Mouse (Mus musculus) hindbrain, embryonic 12.5 days (tissue): ENCODE measurements around the gene Gm42715. TPM values are rescaled to one million over a fixed set of nuclear protein-coding genes. Genes with fewer than 3 reads are reported as not detected.

ENCODE experiments used
- ATAC-seq: fragments of 200-750 bp; cut with Nextera tagmentation; 2 replicates; pipeline ENCODE4 v1.8.0; 2017; ENCODE audit warnings: moderate TSS enrichment; ENCODE audit not compliant: low FRiP score
- H3K27ac ChIP-seq: fragments of 300-500 bp; sonication (generic); 2 replicates; pipeline ENCODE4 v1.5.1; 2016; ENCODE audit warnings: mild to moderate bottlenecking
- H3K27me3 ChIP-seq: fragments of 300-500 bp; sonication (generic); 2 replicates; pipeline ENCODE4 v1.6.1; 2016; ENCODE audit warnings: mild to moderate bottlenecking
- H3K36me3 ChIP-seq: fragments of 300-500 bp; sonication (generic); 2 replicates; pipeline ENCODE4 v1.6.1; 2016; ENCODE audit warnings: mild to moderate bottlenecking
- H3K4me1 ChIP-seq: fragments of 300-500 bp; sonication (generic); 2 replicates; pipeline ENCODE4 v1.6.1; 2016
- H3K4me2 ChIP-seq: fragments of 300-500 bp; sonication (generic); replicated peaks from 2 replicates; pipeline ENCODE4 v1.6.1; 2016; ENCODE audit warnings: mild to moderate bottlenecking
- H3K4me3 ChIP-seq: fragments of 300-500 bp; sonication (generic); 2 replicates; pipeline ENCODE4 v1.5.1; 2016; ENCODE audit warnings: mild to moderate bottlenecking
- H3K9ac ChIP-seq: fragments of 300-500 bp; sonication (generic); 2 replicates; pipeline ENCODE4 v1.6.1; 2016; ENCODE audit warnings: mild to moderate bottlenecking, moderate library complexity
- H3K9me3 ChIP-seq: fragments of 300-500 bp; sonication (generic); replicated peaks from 2 replicates; pipeline ENCODE4 v1.6.1; 2016; ENCODE audit warnings: mild to moderate bottlenecking
- WGBS: fragments of 180-500 bp; shearing (Covaris S2); methylation state at CpG from one replicate; pipeline ENCODE4 v1.1.7; 2016; 5-methylcytosine and 5-hydroxymethylcytosine counted together
- polyA plus RNA-seq: library from polyadenylated mRNA; unstranded; fragments of >200 nt; fragmentation: Nextera tagmentation; extraction: Ambion mirVana; gene quantifications from 2 replicates; pipeline ENCODE4 v1.2.1, GENCODE M21; 2016

Gm42715 gene
- polyA plus RNA-seq, 1 experiment from 2014 or later = 16.9 TPM

- Histone ChIP-seq H3K9me3 (no peaks in the 10 kb centered on the region), H3K27me3 (no peaks in the 10 kb centered on the region), H3K4me3 (peak overlapping the region; percentile 79), H3K9ac (no peak overlapping the region), H3K36me3 (peaks cover 15% of the 10 kb centered on the region), H3K4me2 (peak overlapping the region; percentile 64), H3K4me1 (peaks cover 13% of the 10 kb centered on the region), H3K27ac (peak overlapping the region; percentile 99)
- no peak for ATAC-seq
- WGBS = 42% methylated on average over 8 of the region's 8 CpGs
Measured at GRCm38 (mm10) chr7:127511241-127511640, 8.1 kb upstream of the Gm42715 start.

- WGBS = under 1% methylated on average over 37 of the region's 37 CpGs
- peak within 1 kb of the TSS; percentile 64 for H3K4me2 ChIP-seq
- peak; percentile 98 for ATAC-seq
Measured at GRCm38 (mm10) chr7:127511808-127512230, 7.6 kb upstream of the Gm42715 start, which contains the start of gene Srcap. Srcap (plus strand) TSS chr7:127511983.

GRCm38 (mm10) chr7:127512231-127513015 lies 7.0 kb upstream of the Gm42715 start:
- Histone ChIP-seq H3K4me1 (peaks cover 13% of the 10 kb centered on the region), H3K9me3 (no peaks in the 10 kb centered on the region), H3K4me3 (peak overlapping the region; percentile 79), H3K36me3 (peaks cover 26% of the 10 kb centered on the region), H3K9ac (peak overlapping the region; percentile 88), H3K27ac (peak overlapping the region; percentile 99), H3K27me3 (no peaks in the 10 kb centered on the region), H3K4me2 (peak overlapping the region; percentile 64)
- under 1% methylated on average over 76 of the region's 93 CpGs for WGBS
- ATAC-seq = peak; percentile 89

More at GRCm38 (mm10) chr7:127511808-127512230, 7.6 kb upstream of the Gm42715 start, which contains the start of gene Srcap:
- Histone ChIP-seq H3K9ac (peak within 1 kb of the TSS; percentile 88), H3K27ac (peak within 1 kb of the TSS; percentile 99), H3K4me1 (peaks cover 13% of the 10 kb centered on the region), H3K27me3 (no peaks in the 10 kb centered on the region), H3K9me3 (no peaks in the 10 kb centered on the region), H3K4me3 (peak within 1 kb of the TSS; percentile 79), H3K36me3 (peaks cover 20% of the 10 kb centered on the region)

GRCm38 (mm10) chr7:127513016-127513390 lies 6.4 kb upstream of the Gm42715 start:
- Histone ChIP-seq H3K27me3 (no peaks in the 10 kb centered on the region), H3K4me3 (peak overlapping the region; percentile 79), H3K9ac (peak overlapping the region; percentile 88), H3K9me3 (no peaks in the 10 kb centered on the region), H3K27ac (peak overlapping the region; percentile 99), H3K4me2 (peak overlapping the region; percentile 64), H3K4me1 (peaks cover 13% of the 10 kb centered on the region), H3K36me3 (peaks cover 31% of the 10 kb centered on the region)
- ATAC-seq = no peak
- WGBS = 42% methylated on average over 8 of the region's 8 CpGs

- Histone ChIP-seq H3K9ac (no peak overlapping the region), H3K36me3 (peaks cover 37% of the 10 kb centered on the region), H3K4me2 (peak overlapping the region; percentile 64), H3K4me3 (peak overlapping the region; percentile 79), H3K9me3 (no peaks in the 10 kb centered on the region), H3K27me3 (no peaks in the 10 kb centered on the region), H3K4me1 (peaks cover 13% of the 10 kb centered on the region), H3K27ac (0 out of 2 replicates have a peak overlapping the region, but pooled peaks have one; percentile 23)
- no peak for ATAC-seq
- 91% methylated on average over 3 of the region's 3 CpGs for WGBS
Measured at GRCm38 (mm10) chr7:127513781-127514180, 5.6 kb upstream of the Gm42715 start.

- H3K36me3 ChIP-seq = peaks cover 52% of the 10 kb centered on the region
- no peak overlapping the region for H3K9ac ChIP-seq
- H3K4me2 ChIP-seq = no peak overlapping the region
- H3K9me3 ChIP-seq = no peaks in the 10 kb centered on the region
- no peak overlapping the region for H3K4me3 ChIP-seq
- no peak overlapping the region for H3K27ac ChIP-seq
- no peaks in the 10 kb centered on the region for H3K27me3 ChIP-seq
- no peak for ATAC-seq
- 94% methylated on average over 7 of the region's 7 CpGs for WGBS
- peaks cover 13% of the 10 kb centered on the region for H3K4me1 ChIP-seq
Measured at GRCm38 (mm10) chr7:127515846-127516245, 3.5 kb upstream of the Gm42715 start.

GRCm38 (mm10) chr7:127516344-127516743 lies 3.0 kb upstream of the Gm42715 start:
- 99% methylated on average over 7 of the region's 7 CpGs for WGBS
- ATAC-seq = no peak

GRCm38 (mm10) chr7:127541671-127542070 lies 22.3 kb downstream of the Gm42715 start:
- Histone ChIP-seq H3K36me3 (peaks cover 90% of the 10 kb centered on the region), H3K27me3 (no peaks in the 10 kb centered on the region), H3K4me3 (no peak overlapping the region), H3K4me2 (no peak overlapping the region), H3K4me1 (no peaks in the 10 kb centered on the region), H3K27ac (no peak overlapping the region), H3K9ac (no peak overlapping the region), H3K9me3 (no peaks in the 10 kb centered on the region)
- ATAC-seq = no peak
- WGBS = 99% methylated on average over 3 of the region's 3 CpGs

More at GRCm38 (mm10) chr7:127516344-127516743, 3.0 kb upstream of the Gm42715 start:
- no peak overlapping the region for H3K4me2 ChIP-seq
- no peak overlapping the region for H3K4me3 ChIP-seq
- peaks cover 57% of the 10 kb centered on the region for H3K36me3 ChIP-seq
- peaks cover 13% of the 10 kb centered on the region for H3K4me1 ChIP-seq
- no peaks in the 10 kb centered on the region for H3K9me3 ChIP-seq
- H3K27me3 ChIP-seq = no peaks in the 10 kb centered on the region
- no peak overlapping the region for H3K9ac ChIP-seq
- no peak overlapping the region for H3K27ac ChIP-seq

- H3K27ac ChIP-seq = no peak overlapping the region
- H3K36me3 ChIP-seq = peaks cover 77% of the 10 kb centered on the region
- no peaks in the 10 kb centered on the region for H3K9me3 ChIP-seq
- no peak overlapping the region for H3K4me2 ChIP-seq
- H3K27me3 ChIP-seq = no peaks in the 10 kb centered on the region
- no peak overlapping the region for H3K4me3 ChIP-seq
- ATAC-seq = no peak
- no peaks in the 10 kb centered on the region for H3K4me1 ChIP-seq
- 91% methylated on average over 15 of the region's 15 CpGs for WGBS
- no peak overlapping the region for H3K9ac ChIP-seq
Measured at GRCm38 (mm10) chr7:127549116-127549835, 29.9 kb downstream of the Gm42715 start.

- Histone ChIP-seq H3K27ac (no peak overlapping the region), H3K9ac (no peak overlapping the region), H3K27me3 (no peaks in the 10 kb centered on the region), H3K4me1 (no peaks in the 10 kb centered on the region), H3K9me3 (no peaks in the 10 kb centered on the region), H3K4me2 (no peak overlapping the region), H3K36me3 (peaks cover 80% of the 10 kb centered on the region), H3K4me3 (no peak overlapping the region)
- ATAC-seq = no peak
- 96% methylated on average over 8 of the region's 8 CpGs for WGBS
Measured at GRCm38 (mm10) chr7:127551558-127551957, 32.2 kb downstream of the Gm42715 start.

GRCm38 (mm10) chr7:127560580-127560979 lies 41.2 kb downstream of the Gm42715 start:
- Histone ChIP-seq H3K4me1 (no peaks in the 10 kb centered on the region), H3K4me3 (no peak overlapping the region), H3K9ac (no peak overlapping the region), H3K27me3 (no peaks in the 10 kb centered on the region), H3K36me3 (peaks cover 80% of the 10 kb centered on the region), H3K9me3 (no peaks in the 10 kb centered on the region), H3K4me2 (no peak overlapping the region), H3K27ac (no peak overlapping the region)
- 93% methylated on average over 11 of the region's 11 CpGs for WGBS
- no peak for ATAC-seq

- Histone ChIP-seq H3K36me3 (peaks cover 74% of the 10 kb centered on the region), H3K9me3 (no peaks in the 10 kb centered on the region), H3K27me3 (no peaks in the 10 kb centered on the region), H3K9ac (no peak within 1 kb of the TSS), H3K4me3 (no peak within 1 kb of the TSS), H3K4me2 (no peak within 1 kb of the TSS), H3K4me1 (no peaks in the 10 kb centered on the region), H3K27ac (no peak within 1 kb of the TSS)
- no peak for ATAC-seq
- WGBS = 92% methylated on average over 5 of the region's 5 CpGs
Measured at GRCm38 (mm10) chr7:127561340-127561858, 42.0 kb downstream of the Gm42715 start, which contains the start of gene Tmem265. Tmem265 (plus strand) TSS chr7:127561390.
